Mouse (Mus musculus) erythroblast, embryonic 14.5 days (primary cell): ENCODE measurements at regions not wholly inside any gene's neighbourhood (a gene's known extent, or its start where the extent isn't known, plus 50 kb on each side); places are given as distances from the start of the nearest gene placed in this dataset.

Source experiments
- GATA1 ChIP-seq: IDR thresholded peaks from 2 replicates; pipeline ENCODE4 v1.6.1; 2012; ENCODE audit warnings: low read length, inconsistent platforms, mixed read lengths
- TAL1 ChIP-seq: IDR thresholded peaks from 3 replicates; pipeline ENCODE4 v1.6.1; 2012; ENCODE audit warnings: low read length, inconsistent platforms, mixed read lengths

DNA sequence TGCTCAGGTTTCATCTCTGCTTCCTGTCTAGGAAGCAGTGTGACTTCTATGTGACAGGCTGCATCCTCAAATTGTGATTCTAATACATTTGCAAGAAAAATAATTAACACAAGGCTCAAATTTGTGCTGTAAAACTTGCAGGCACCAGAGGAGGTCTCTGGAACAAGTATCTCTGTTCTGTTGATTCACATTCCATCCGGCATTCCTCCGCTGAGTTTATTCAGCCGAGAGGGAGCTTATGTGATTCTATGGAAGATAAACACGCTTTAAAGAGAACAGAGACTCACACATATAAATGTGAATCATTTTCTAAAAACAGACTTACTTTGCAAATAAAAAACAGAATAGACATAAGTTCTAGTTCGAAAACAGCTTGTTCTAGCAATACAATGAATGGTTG is 78.7 kb downstream of the Car2 start:
- TF ChIP-seq GATA1 = no peak
- TF ChIP-seq TAL1 = no peak
